Mouse (Mus musculus) embryonic facial prominence, embryonic 15.5 days (tissue): ENCODE results near the gene Arhgef11. TPM values are rescaled to one million over a fixed set of nuclear protein-coding genes. Genes with fewer than 3 reads are reported as not detected.

ENCODE experiments used
- ATAC-seq: fragments of 200-750 bp; cut with Nextera tagmentation; 2 replicates; pipeline ENCODE4 v1.8.0; 2017; ENCODE audit warnings: low read depth, moderate TSS enrichment; ENCODE audit not compliant: insufficient number of reproducible peaks, low FRiP score, low TSS enrichment
- H3K27ac ChIP-seq: fragments of 300-500 bp; sonication (generic); replicated peaks from 2 replicates; pipeline ENCODE4 v1.5.1; 2015; ENCODE audit warnings: mild to moderate bottlenecking, inconsistent platforms
- H3K27me3 ChIP-seq: fragments of 300-500 bp; sonication (generic); 2 replicates; pipeline ENCODE4 v1.6.1; 2015; ENCODE audit warnings: inconsistent platforms
- H3K36me3 ChIP-seq: fragments of 300-500 bp; sonication (generic); 2 replicates; pipeline ENCODE4 v1.6.1; 2015; ENCODE audit warnings: mild to moderate bottlenecking, inconsistent platforms
- H3K4me1 ChIP-seq: fragments of 300-500 bp; sonication (generic); 2 replicates; pipeline ENCODE4 v1.6.1; 2015; ENCODE audit warnings: inconsistent platforms
- H3K4me2 ChIP-seq: fragments of 300-500 bp; sonication (generic); replicated peaks from 2 replicates; pipeline ENCODE4 v1.6.1; 2015; ENCODE audit warnings: mild to moderate bottlenecking, inconsistent platforms
- H3K4me3 ChIP-seq: fragments of 300-500 bp; sonication (generic); replicated peaks from 2 replicates; pipeline ENCODE4 v1.5.1; 2015; ENCODE audit warnings: mild to moderate bottlenecking, inconsistent platforms
- H3K9ac ChIP-seq: fragments of 300-500 bp; sonication (generic); 2 replicates; pipeline ENCODE4 v1.6.1; 2015; ENCODE audit warnings: inconsistent platforms
- H3K9me3 ChIP-seq: fragments of 300-500 bp; sonication (generic); replicated peaks from 2 replicates; pipeline ENCODE4 v1.6.1; 2016; ENCODE audit warnings: inconsistent platforms
- whole genome bisulfite sequencing: fragments of 180-500 bp; shearing (Covaris S2); methylation state at CpG from one replicate; pipeline ENCODE4 v1.1.7; 2015; 5-methylcytosine and 5-hydroxymethylcytosine counted together
- polyA plus RNA-seq: library from polyadenylated mRNA; unstranded; fragments of >200 nt; fragmentation: Nextera tagmentation; extraction: Ambion mirVana; gene quantifications from 2 replicates; pipeline ENCODE4 v1.2.1, GENCODE M21; 2015

Gene Arhgef11
- polyA plus RNA-seq, 1 experiment from 2014 or later: 18.3 TPM

DNA sequence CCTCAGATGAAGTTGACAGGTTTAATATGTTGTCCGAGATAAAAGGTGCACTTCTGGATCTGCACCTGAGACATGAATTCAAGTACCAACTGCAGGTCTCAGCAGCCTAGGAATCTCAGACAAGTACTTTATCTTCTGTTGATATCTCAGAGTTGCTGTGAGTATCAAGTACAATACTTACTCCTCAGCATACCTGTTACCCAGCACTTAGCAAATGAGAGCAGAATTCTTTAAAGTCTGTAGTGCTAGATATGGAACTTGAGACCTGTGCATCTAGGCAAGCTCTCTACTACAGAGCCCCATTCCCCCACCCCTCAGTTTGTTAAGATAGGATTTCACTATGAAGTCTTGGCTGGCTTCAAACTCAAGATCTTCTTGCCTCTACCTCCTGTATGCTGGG, 43.9 kb downstream of the Arhgef11 start:
- no peak for ATAC-seq
- WGBS: 81% methylated on average over 1 of the region's 1 CpGs

DNA sequence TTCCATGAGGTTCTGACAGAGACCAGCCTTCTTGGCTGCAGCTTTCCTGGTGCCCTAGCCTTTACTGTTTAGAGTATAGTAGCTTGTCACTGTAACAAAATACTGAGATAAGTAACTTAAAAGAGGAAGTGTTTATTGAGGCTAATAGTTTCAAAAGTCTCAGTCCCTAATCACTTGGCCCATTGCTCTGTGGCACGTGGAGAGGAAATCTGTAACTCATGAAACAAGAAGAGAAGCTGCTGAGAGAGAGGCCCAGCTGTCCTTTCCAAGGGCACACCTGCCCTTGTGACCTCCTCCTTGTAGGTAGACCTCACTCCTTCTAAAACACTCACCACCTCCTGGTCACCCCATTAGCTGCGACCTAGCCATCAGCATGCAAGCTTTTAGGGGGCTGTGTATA, 101.2 kb downstream of the Arhgef11 start:
- H3K4me1 ChIP-seq: no peaks in the 10 kb centered on the region
- H3K4me2 ChIP-seq: no peak overlapping the region
- WGBS: 81% methylated on average over 2 of the region's 2 CpGs
- H3K36me3 ChIP-seq: peaks cover 69% of the 10 kb centered on the region
- no peaks in the 10 kb centered on the region for H3K9me3 ChIP-seq
- H3K9ac ChIP-seq: no peak overlapping the region
- no peak overlapping the region for H3K27ac ChIP-seq
- H3K27me3 ChIP-seq: no peaks in the 10 kb centered on the region
- H3K4me3 ChIP-seq: no peak overlapping the region
- ATAC-seq: no peak

More for the DNA sequence above, 43.9 kb downstream of the Arhgef11 start:
- Histone ChIP-seq H3K9me3 (no peaks in the 10 kb centered on the region), H3K36me3 (no peaks in the 10 kb centered on the region), H3K4me2 (no peak overlapping the region), H3K4me3 (no peak overlapping the region), H3K27ac (no peak overlapping the region), H3K4me1 (peaks cover 12% of the 10 kb centered on the region; the same call in 1 of the 2 replicates), H3K9ac (no peak overlapping the region), H3K27me3 (no peaks in the 10 kb centered on the region)

DNA sequence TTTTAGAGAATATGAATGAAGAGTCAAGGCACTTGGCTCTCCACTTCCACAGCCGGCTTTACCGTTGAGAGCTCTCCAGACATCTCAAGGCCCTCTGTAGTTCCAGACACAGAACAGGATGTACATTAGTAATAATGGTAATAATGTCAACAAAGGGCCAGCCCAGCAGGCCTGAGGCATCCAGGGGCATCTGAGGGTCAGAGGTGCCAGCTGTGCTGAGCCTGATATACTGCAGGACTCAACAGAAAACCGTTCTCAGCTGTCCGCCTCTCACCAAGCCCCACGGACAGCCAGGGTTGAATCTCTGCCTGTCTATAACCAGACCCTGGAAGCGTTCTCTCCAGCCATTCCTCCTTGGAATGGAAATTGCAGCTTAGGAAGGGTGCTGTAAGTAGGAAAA, 107.2 kb downstream of the Arhgef11 start:
- H3K4me1 ChIP-seq: no peaks in the 10 kb centered on the region
- no peak for ATAC-seq

DNA sequence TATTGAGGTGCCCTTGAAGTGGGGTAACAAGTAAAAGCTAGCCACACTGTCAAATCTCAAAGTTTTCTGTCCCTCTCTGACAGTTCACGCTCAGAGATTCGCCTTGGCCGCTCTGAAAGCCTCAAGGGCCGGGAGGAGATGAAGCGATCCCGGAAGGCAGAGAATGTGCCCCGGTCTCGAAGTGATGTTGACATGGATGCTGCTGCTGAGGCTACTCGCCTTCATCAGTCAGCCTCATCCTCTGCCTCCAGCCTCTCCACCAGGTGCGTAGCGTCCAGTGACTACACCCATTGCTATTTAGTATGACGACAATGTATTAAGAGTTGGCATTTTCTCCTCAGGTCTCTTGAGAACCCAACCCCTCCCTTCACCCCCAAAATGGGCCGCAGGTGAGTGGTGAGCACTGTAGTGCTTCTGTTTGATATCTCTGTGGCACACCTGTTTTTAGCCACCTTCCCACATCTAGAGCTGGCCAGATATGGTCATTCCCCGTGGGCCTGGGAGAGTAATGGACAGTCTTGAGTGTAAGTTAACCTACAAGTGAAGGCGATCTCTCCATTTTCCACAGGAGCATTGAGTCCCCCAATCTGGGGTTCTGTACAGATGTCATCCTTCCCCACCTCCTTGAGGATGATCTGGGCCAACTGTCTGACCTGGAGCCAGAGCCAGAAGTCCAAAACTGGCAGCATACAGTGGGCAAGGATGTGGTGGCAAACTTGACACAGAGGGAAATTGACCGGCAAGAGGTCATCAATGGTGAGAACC, 108.2 kb downstream of the Arhgef11 start:
- ATAC-seq: no peak
- H3K4me1 ChIP-seq: no peaks in the 10 kb centered on the region
- no peak overlapping the region for H3K4me2 ChIP-seq
- no peak overlapping the region for H3K4me3 ChIP-seq
- H3K9me3 ChIP-seq: no peaks in the 10 kb centered on the region
- WGBS: 97% methylated on average over 16 of the region's 16 CpGs
- no peak overlapping the region for H3K9ac ChIP-seq
- no peaks in the 10 kb centered on the region for H3K27me3 ChIP-seq
- H3K27ac ChIP-seq: no peak overlapping the region
- H3K36me3 ChIP-seq: peaks cover 83% of the 10 kb centered on the region

More for the DNA sequence above, 107.2 kb downstream of the Arhgef11 start:
- no peaks in the 10 kb centered on the region for H3K27me3 ChIP-seq
- no peak overlapping the region for H3K4me2 ChIP-seq
- H3K36me3 ChIP-seq: peaks cover 75% of the 10 kb centered on the region
- no peak overlapping the region for H3K27ac ChIP-seq
- no peak overlapping the region for H3K4me3 ChIP-seq
- no peak overlapping the region; the same call in 1 of the 2 replicates for H3K9ac ChIP-seq
- 83% methylated on average over 6 of the region's 6 CpGs for WGBS
- H3K9me3 ChIP-seq: no peaks in the 10 kb centered on the region

DNA sequence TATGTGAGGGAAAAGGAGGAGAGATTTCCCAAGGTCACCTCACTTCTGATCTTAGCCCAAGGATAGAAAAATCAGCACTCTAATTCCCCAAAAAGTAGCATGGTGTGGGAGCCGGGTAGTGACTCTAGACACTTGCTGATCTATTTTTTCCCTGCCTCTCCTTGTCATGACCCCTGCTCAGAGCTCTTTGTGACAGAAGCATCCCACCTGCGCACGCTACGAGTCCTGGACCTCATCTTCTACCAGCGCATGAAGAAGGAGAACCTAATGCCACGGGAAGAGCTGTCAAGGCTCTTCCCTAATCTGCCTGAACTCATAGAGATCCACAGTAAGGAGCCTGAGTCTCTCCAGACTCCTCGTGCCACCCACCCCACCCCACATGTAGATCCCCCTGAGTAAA, 108.8 kb downstream of the Arhgef11 start:
- ATAC-seq: no peak

DNA sequence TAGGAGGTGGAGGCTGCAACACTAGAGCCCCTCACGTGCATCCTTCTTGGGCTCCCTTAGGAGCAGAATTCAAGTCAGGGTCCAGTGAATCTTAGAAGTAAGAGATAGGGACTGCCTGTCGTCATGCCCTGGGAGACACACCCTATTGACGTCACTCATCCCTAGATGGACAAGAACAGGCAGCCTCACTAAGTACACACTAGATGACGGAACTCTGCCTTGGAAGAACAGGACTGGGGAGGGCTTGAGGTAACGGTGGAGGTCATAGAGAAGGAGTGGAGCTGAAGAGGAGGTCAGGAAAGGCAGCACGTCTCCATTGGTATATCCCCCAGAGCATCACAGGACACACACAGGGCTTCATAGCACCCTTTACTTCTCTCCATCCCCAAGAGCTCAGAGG, 111.3 kb downstream of the Arhgef11 start:
- H3K9me3 ChIP-seq: no peaks in the 10 kb centered on the region
- H3K27ac ChIP-seq: no peak overlapping the region
- no peak for ATAC-seq
- H3K36me3 ChIP-seq: peaks cover 95% of the 10 kb centered on the region
- no peak overlapping the region for H3K9ac ChIP-seq
- no peaks in the 10 kb centered on the region for H3K27me3 ChIP-seq
- H3K4me1 ChIP-seq: no peaks in the 10 kb centered on the region
- H3K4me2 ChIP-seq: no peak overlapping the region
- WGBS: 88% methylated on average over 6 of the region's 6 CpGs
- H3K4me3 ChIP-seq: no peak overlapping the region

More for the DNA sequence above, 108.8 kb downstream of the Arhgef11 start:
- Histone ChIP-seq H3K4me3 (no peak overlapping the region), H3K27ac (no peak overlapping the region), H3K4me2 (no peak overlapping the region), H3K9ac (no peak overlapping the region), H3K27me3 (no peaks in the 10 kb centered on the region), H3K4me1 (no peaks in the 10 kb centered on the region), H3K9me3 (no peaks in the 10 kb centered on the region), H3K36me3 (peaks cover 87% of the 10 kb centered on the region)
- 98% methylated on average over 7 of the region's 7 CpGs for WGBS

DNA sequence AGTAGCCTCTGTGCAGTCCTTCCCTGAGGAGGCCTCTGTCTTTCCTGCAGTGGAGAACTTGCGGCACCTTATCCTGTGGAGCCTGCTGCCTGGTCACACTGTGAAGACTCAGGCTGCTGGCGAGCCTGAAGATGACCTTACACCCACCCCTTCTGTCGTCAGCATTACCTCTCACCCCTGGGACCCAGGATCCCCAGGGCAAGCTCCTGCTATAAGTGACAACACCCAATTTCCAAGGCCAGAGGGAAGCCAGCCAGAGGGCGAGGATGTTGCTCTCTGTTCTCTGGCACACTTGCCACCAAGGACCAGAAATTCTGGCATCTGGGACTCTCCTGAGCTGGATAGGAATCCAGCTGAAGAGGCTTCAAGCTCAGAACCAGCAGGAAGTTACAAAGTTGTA, 115.7 kb downstream of the Arhgef11 start:
- H3K9ac ChIP-seq: no peak overlapping the region
- no peak overlapping the region for H3K4me2 ChIP-seq
- H3K27ac ChIP-seq: no peak overlapping the region
- H3K4me1 ChIP-seq: no peaks in the 10 kb centered on the region
- ATAC-seq: no peak
- H3K4me3 ChIP-seq: no peak overlapping the region
- peaks cover 95% of the 10 kb centered on the region for H3K36me3 ChIP-seq
- no peaks in the 10 kb centered on the region for H3K27me3 ChIP-seq
- H3K9me3 ChIP-seq: no peaks in the 10 kb centered on the region
- 77% methylated on average over 4 of the region's 4 CpGs for WGBS

DNA sequence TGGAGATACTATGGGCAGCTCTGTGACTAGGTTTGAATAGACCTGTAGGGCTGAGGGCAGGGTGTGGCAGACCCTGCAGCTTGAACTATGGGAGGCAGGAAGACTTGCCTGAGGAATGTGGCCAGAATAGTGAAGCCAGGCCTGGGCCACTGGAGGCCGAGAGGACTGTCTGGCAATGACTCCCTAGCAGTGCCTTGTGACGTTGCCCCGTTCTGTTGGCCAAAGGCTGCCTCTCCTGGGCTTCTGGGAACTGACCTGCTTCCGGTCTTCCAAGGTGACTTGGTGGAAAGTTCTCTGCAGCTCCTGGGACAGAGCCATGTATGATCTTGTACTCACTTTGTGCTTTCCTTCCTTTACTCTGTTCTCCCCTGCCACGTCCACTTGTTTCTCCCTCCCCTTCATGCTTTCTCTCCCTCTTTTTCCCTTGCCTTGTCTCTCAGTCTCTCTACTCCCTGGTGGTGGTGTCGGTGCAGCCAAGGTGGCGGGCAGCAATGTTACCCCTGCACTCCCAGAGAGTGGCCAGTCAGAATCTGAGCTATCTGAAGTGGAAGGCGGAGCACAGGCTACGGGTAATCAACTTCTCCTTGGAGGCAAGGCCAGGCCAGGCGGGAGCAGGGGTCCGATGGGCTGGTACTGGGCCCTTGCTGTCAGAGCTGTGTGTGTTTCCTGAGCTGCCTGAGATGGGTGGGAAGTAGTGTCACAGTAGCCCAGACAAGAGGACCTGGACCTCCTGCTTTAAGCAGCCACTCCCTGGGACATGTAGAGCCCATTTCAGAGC, 116.8 kb downstream of the Arhgef11 start:
- H3K27ac ChIP-seq: no peak overlapping the region
- peaks cover 93% of the 10 kb centered on the region for H3K36me3 ChIP-seq
- WGBS: 84% methylated on average over 11 of the region's 11 CpGs
- H3K4me1 ChIP-seq: no peaks in the 10 kb centered on the region
- ATAC-seq: no peak
- no peak overlapping the region for H3K4me3 ChIP-seq
- no peaks in the 10 kb centered on the region for H3K9me3 ChIP-seq
- no peaks in the 10 kb centered on the region for H3K27me3 ChIP-seq
- H3K4me2 ChIP-seq: no peak overlapping the region
- no peak overlapping the region for H3K9ac ChIP-seq

DNA sequence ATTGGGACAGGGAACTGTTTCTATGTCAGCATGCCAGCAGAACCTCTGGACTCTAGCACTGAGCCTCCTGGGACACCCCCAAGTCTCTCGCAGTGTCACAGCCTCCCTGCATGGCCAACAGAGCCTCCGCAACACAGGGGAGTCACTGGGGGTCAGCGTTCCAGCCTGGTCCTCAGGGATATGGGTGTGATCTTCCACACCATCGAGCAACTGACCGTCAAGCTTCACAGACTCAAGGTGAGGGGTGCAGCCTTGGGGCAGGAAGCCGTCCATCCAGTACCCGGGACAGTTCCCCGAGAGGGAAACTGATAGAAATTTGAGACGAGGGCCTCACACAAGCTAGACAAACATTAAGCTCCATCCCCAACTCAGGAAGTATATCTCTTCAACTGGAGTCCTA, 118.0 kb downstream of the Arhgef11 start:
- Histone ChIP-seq H3K4me1 (no peaks in the 10 kb centered on the region), H3K4me3 (no peak overlapping the region), H3K27me3 (no peaks in the 10 kb centered on the region), H3K4me2 (no peak overlapping the region), H3K9me3 (no peaks in the 10 kb centered on the region), H3K27ac (no peak overlapping the region), H3K9ac (no peak overlapping the region), H3K36me3 (peaks cover 81% of the 10 kb centered on the region)
- ATAC-seq: no peak
- 68% methylated on average over 9 of the region's 9 CpGs for WGBS

DNA sequence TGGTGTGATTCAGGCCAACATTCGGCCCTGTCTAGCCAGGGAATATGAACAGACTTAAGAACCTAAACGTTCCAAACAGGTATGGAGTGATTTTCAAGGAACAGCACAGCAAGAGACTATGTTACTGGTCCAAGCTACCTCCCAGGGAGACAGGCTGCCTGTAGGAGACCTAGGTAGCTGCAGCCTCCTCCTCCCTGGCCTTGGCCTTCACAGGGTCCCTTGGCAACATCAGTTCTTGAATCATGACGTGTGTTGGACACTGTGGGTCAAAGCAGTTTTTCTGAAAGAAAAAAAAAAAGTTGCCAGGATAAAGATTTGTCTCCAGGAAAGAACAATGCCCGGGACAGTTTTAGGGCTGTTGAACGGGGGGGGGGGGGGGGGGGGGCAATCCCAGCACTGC, 121.5 kb downstream of the Arhgef11 start:
- no peak for ATAC-seq
- peaks cover 48% of the 10 kb centered on the region for H3K36me3 ChIP-seq
- no peak overlapping the region for H3K4me2 ChIP-seq
- H3K9me3 ChIP-seq: no peaks in the 10 kb centered on the region
- no peak overlapping the region for H3K27ac ChIP-seq
- H3K9ac ChIP-seq: no peak overlapping the region
- WGBS: 79% methylated on average over 5 of the region's 5 CpGs
- no peak overlapping the region for H3K4me3 ChIP-seq
- peaks cover 5% of the 10 kb centered on the region; the same call in 1 of the 2 replicates for H3K4me1 ChIP-seq
- no peaks in the 10 kb centered on the region for H3K27me3 ChIP-seq

DNA sequence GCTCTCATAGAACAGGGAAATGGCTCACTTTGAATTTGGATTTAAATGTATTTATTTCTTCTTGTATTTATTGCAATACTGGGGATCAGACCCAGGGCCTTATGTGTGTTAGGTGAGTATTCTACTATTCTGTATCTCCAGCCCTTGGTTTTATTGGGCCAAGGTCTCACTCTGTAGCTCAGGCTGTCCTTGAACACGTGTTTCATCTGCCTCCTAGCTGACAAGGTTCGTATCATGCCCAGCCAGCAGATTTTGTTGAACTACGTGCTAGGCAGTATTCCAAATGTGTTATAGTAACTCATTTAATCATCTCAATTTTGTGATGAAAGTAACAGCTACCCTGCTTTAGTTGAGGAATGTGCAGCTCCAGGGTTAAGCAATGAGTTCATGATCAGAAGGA, 124.7 kb downstream of the Arhgef11 start:
- Histone ChIP-seq H3K27ac (no peak overlapping the region), H3K4me2 (no peak overlapping the region), H3K9ac (no peak overlapping the region), H3K27me3 (no peaks in the 10 kb centered on the region), H3K4me1 (peaks cover 17% of the 10 kb centered on the region), H3K4me3 (no peak overlapping the region), H3K9me3 (no peaks in the 10 kb centered on the region), H3K36me3 (peaks cover 18% of the 10 kb centered on the region)
- ATAC-seq: no peak
- WGBS: 71% methylated on average over 3 of the region's 3 CpGs
